Mouse (Mus musculus): ENCODE measurements around the gene B4galt7. TPM values are rescaled to one million over a fixed set of nuclear protein-coding genes. Genes with fewer than 3 reads are reported as not detected.
"Not testable (repeated sequence)": the region's sequence is repeated elsewhere in the genome, so short reads cannot be mapped to it uniquely, and the experiment has no call there.

The B4galt7 gene
- polyA plus RNA-seq (2014; fragmentation: Nextera tagmentation; extraction: Ambion mirVana), result 13.5 and 18.2 TPM in 2 replicates

DNA sequence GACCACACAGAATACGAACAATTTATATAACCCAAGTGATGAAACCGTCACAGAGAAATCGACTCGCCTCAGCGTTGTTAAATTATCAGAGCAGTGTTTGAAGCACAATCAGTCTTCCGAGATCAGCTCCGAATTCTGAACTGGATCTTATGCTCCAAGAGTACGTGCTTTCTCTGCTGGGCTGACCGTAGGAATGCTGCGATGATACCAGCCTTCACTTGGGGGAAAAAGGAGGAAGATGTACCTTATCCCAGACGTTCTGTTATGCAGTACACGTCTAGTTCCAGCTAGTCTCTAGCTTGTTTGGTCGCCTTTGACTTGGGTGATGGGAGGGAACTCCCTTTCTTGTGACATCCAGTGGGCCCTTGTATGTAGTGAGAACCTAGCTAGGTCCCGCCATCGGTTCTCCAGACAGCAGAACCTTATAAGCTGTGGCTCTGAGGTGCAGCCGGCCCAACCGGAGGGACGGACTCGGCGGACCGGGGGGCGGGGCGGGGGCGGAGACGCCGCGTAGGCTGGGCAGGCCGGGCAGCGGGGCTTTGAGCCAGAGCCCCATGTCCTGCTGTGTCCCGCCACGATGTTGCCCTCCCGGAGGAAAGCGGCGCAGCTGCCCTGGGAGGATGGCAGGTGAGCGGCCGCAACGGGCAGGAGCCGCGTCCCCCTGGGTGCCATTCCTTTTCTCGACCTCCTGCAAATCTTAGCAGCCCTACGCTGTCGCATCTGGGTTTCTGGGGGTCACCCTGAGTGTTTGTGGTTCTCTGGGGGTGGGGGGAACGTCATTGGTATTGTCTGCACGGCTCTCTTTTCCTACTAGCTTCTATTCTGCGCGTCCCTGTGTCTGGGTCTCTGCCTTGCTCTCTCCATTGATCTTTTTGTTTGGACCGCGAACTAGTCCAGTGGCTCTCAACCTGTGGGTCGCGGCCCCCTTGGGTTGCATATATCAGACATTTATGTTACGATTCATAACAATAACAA is at the start of gene B4galt7:
Gene B4galt7 (plus strand): TSS at position 331 of the 975 bp plus-strand sequence.
- WGBS, result 11% methylated on average over 48 of the region's 51 CpGs
- H3K4me3 ChIP-seq (ENCODE audit: low read length), result peak within 1 kb of the TSS; percentile 82
- H3K4me2 ChIP-seq (replicated peaks; ENCODE audit: low read depth, low read length), result peak within 1 kb of the TSS; percentile 66
- H3K9me3 ChIP-seq (ENCODE audit: control insufficient read depth, low read length), result no peaks in the 10 kb centered on the region
- H3K36me3 ChIP-seq (ENCODE audit: control insufficient read depth, insufficient read depth, low read length), result peaks cover 37% of the 10 kb centered on the region
- peak within 1 kb of the TSS; percentile 76 for H3K9ac ChIP-seq (ENCODE audit: low read depth, low read length)
- H3K27ac ChIP-seq (ENCODE audit: low read depth, low read length), result no peak within 1 kb of the TSS
- H3K4me1 ChIP-seq (ENCODE audit: control insufficient read depth, insufficient read depth, low read length), result 0 out of 2 replicates have a peak, but pooled peaks cover 3% of the 10 kb centered on the region
- no peaks in the 10 kb centered on the region for H3K27me3 ChIP-seq (ENCODE audit: control insufficient read depth, insufficient read depth, low read length)
- ATAC-seq (ENCODE audit: low FRiP score, low TSS enrichment), result peak; percentile 87

GRCm38 (mm10) chr13:55555921-55556320 is 43.8 kb upstream of the B4galt7 start:
- Histone ChIP-seq H3K4me2 (replicated peaks; ENCODE audit: low read depth, low read length) (no peak overlapping the region), H3K27me3 (ENCODE audit: control insufficient read depth, insufficient read depth, low read length) (no peaks in the 10 kb centered on the region), H3K9ac (ENCODE audit: low read depth, low read length) (no peak overlapping the region), H3K4me3 (ENCODE audit: low read length) (no peak overlapping the region), H3K36me3 (ENCODE audit: control insufficient read depth, insufficient read depth, low read length) (peaks cover 53% of the 10 kb centered on the region), H3K9me3 (ENCODE audit: control insufficient read depth, low read length) (no peaks in the 10 kb centered on the region), H3K27ac (ENCODE audit: low read depth, low read length) (no peak overlapping the region), H3K4me1 (ENCODE audit: control insufficient read depth, insufficient read depth, low read length) (no peaks in the 10 kb centered on the region)
- no peak for ATAC-seq (ENCODE audit: low FRiP score, low TSS enrichment)
- 93% methylated on average over 9 of the region's 9 CpGs for WGBS

DNA sequence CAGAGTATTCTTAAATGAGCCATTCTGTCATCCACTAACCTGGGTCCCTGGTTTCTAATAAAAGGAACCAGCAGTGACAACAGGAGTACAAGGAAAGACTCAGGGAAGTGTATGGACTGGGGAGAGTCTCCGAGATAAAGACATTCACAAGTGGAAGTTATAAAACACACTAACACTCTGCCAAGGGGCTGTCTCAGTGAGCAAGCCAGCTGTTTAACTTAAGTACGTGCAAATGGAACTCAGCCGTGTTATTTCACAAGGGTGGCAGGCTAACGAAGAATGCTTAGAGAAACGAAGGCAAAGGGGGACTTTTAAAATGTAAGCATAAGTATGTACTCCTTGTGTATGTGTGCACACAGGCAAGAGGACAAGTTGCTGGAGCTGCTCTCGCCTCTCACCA is 42.2 kb upstream of the B4galt7 start:
- H3K9ac ChIP-seq (ENCODE audit: low read depth, low read length), result no peak overlapping the region
- H3K9me3 ChIP-seq (ENCODE audit: control insufficient read depth, low read length), result no peaks in the 10 kb centered on the region
- no peak overlapping the region for H3K27ac ChIP-seq (ENCODE audit: low read depth, low read length)
- no peak overlapping the region for H3K4me2 ChIP-seq (replicated peaks; ENCODE audit: low read depth, low read length)
- no peak for ATAC-seq (ENCODE audit: low FRiP score, low TSS enrichment)
- WGBS, result 75% methylated on average over 6 of the region's 6 CpGs
- H3K4me3 ChIP-seq (ENCODE audit: low read length), result no peak overlapping the region
- no peaks in the 10 kb centered on the region for H3K4me1 ChIP-seq (ENCODE audit: control insufficient read depth, insufficient read depth, low read length)
- H3K27me3 ChIP-seq (ENCODE audit: control insufficient read depth, insufficient read depth, low read length), result no peaks in the 10 kb centered on the region
- peaks cover 45% of the 10 kb centered on the region for H3K36me3 ChIP-seq (ENCODE audit: control insufficient read depth, insufficient read depth, low read length)

GRCm38 (mm10) chr13:55563266-55563879 is 36.3 kb upstream of the B4galt7 start:
- no peaks in the 10 kb centered on the region for H3K4me1 ChIP-seq (ENCODE audit: control insufficient read depth, insufficient read depth, low read length)
- no peaks in the 10 kb centered on the region for H3K27me3 ChIP-seq (ENCODE audit: control insufficient read depth, insufficient read depth, low read length)
- H3K4me2 ChIP-seq (replicated peaks; ENCODE audit: low read depth, low read length), result no peak overlapping the region
- no peak for ATAC-seq (ENCODE audit: low FRiP score, low TSS enrichment)
- 82% methylated on average over 7 of the region's 7 CpGs for WGBS
- no peak overlapping the region for H3K4me3 ChIP-seq (ENCODE audit: low read length)
- no peak overlapping the region for H3K27ac ChIP-seq (ENCODE audit: low read depth, low read length)
- peaks cover 35% of the 10 kb centered on the region; the same call in 1 of the 2 replicates for H3K36me3 ChIP-seq (ENCODE audit: control insufficient read depth, insufficient read depth, low read length)
- H3K9ac ChIP-seq (ENCODE audit: low read depth, low read length), result no peak overlapping the region
- no peaks in the 10 kb centered on the region for H3K9me3 ChIP-seq (ENCODE audit: control insufficient read depth, low read length)

DNA sequence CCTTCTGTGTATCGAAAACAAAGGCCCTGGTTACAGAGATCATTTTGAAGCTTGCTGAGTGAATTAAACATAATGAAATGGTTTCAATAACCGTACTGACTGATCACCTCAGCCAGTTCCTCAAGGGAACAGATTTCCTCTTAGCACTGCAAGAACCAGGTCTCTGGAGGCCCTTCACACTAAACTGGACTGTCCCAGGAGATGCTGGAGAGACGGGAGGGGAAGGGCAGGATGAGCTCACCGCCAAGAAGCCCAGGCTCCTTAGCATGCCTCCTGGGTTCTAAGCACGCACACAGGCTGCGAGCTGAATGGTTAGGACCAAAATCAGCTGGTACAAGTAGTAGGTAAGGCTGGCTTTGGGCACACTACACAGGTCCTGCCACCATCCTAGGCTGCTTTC is 32.7 kb upstream of the B4galt7 start:
- H3K9ac ChIP-seq (ENCODE audit: low read depth, low read length), result no peak overlapping the region
- H3K4me2 ChIP-seq (replicated peaks; ENCODE audit: low read depth, low read length), result no peak overlapping the region
- H3K27me3 ChIP-seq (ENCODE audit: control insufficient read depth, insufficient read depth, low read length), result no peaks in the 10 kb centered on the region
- no peak overlapping the region for H3K4me3 ChIP-seq (ENCODE audit: low read length)
- no peaks in the 10 kb centered on the region for H3K9me3 ChIP-seq (ENCODE audit: control insufficient read depth, low read length)
- H3K4me1 ChIP-seq (ENCODE audit: control insufficient read depth, insufficient read depth, low read length), result peaks cover 8% of the 10 kb centered on the region; the same call in 1 of the 2 replicates
- 87% methylated on average over 6 of the region's 6 CpGs for WGBS
- H3K36me3 ChIP-seq (ENCODE audit: control insufficient read depth, insufficient read depth, low read length), result peaks cover 31% of the 10 kb centered on the region; the same call in 1 of the 2 replicates
- no peak for ATAC-seq (ENCODE audit: low FRiP score, low TSS enrichment)
- H3K27ac ChIP-seq (ENCODE audit: low read depth, low read length), result no peak overlapping the region

DNA sequence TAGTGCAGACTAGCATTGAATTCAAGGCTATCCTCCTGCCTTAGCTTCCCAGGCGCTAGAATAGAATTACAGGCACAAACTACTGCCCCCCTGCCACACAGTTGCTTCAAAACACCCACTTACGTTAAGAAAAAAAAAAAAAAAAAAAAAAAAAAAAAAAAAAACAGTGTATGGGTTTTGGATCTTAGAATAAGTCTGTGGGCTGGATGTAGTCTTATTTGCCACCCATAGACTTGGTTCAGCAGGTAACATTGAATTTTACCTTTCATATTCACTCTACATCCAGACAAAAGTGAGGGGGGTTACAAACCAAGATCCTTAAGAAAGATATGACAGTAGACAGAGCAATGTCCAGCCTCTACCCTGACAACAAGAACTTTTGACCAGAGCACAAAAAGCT is 31.7 kb upstream of the B4galt7 start:
- ATAC-seq (ENCODE audit: low FRiP score, low TSS enrichment), result no peak
- WGBS, result 69% methylated on average over 2 of the region's 2 CpGs
- Histone ChIP-seq H3K27ac (ENCODE audit: low read depth, low read length) (no peak overlapping the region), H3K27me3 (ENCODE audit: control insufficient read depth, insufficient read depth, low read length) (no peaks in the 10 kb centered on the region), H3K9me3 (ENCODE audit: control insufficient read depth, low read length) (no peaks in the 10 kb centered on the region), H3K36me3 (ENCODE audit: control insufficient read depth, insufficient read depth, low read length) (peaks cover 31% of the 10 kb centered on the region; the same call in 1 of the 2 replicates), H3K4me1 (ENCODE audit: control insufficient read depth, insufficient read depth, low read length) (peaks cover 8% of the 10 kb centered on the region; the same call in 1 of the 2 replicates), H3K9ac (ENCODE audit: low read depth, low read length) (no peak overlapping the region), H3K4me3 (ENCODE audit: low read length) (no peak overlapping the region), H3K4me2 (replicated peaks; ENCODE audit: low read depth, low read length) (no peak overlapping the region)

DNA sequence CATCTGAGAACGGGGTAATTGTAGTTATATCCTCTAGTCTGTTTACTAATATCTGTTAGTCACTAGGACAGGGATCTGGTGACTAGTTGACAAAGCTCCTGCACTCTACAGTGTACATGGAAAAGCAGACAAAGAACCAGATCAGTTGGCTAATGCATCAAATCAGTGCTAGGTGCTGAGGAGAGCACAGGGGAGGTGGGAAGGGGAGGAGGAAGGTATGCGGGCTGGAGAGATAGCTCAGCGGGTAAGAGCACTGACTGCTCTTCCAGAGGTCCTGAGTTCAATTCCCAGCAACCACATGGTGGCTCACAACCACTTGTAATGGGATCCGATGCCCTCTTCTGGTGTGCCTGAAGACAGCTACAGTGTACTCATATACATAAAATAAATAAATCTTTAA is 31.2 kb upstream of the B4galt7 start:
- H3K9me3 ChIP-seq (ENCODE audit: control insufficient read depth, low read length); H3K9ac ChIP-seq (ENCODE audit: low read depth, low read length); H3K4me1 ChIP-seq (ENCODE audit: control insufficient read depth, insufficient read depth, low read length); H3K27me3 ChIP-seq (ENCODE audit: control insufficient read depth, insufficient read depth, low read length); H3K4me2 ChIP-seq (replicated peaks; ENCODE audit: low read depth, low read length); H3K4me3 ChIP-seq (ENCODE audit: low read length); ATAC-seq (ENCODE audit: low FRiP score, low TSS enrichment); H3K27ac ChIP-seq (ENCODE audit: low read depth, low read length): not testable (repeated sequence)
- WGBS, result 85% methylated on average over 4 of the region's 4 CpGs
- peaks cover 29% of the 10 kb centered on the region; the same call in 1 of the 2 replicates for H3K36me3 ChIP-seq (ENCODE audit: control insufficient read depth, insufficient read depth, low read length)

DNA sequence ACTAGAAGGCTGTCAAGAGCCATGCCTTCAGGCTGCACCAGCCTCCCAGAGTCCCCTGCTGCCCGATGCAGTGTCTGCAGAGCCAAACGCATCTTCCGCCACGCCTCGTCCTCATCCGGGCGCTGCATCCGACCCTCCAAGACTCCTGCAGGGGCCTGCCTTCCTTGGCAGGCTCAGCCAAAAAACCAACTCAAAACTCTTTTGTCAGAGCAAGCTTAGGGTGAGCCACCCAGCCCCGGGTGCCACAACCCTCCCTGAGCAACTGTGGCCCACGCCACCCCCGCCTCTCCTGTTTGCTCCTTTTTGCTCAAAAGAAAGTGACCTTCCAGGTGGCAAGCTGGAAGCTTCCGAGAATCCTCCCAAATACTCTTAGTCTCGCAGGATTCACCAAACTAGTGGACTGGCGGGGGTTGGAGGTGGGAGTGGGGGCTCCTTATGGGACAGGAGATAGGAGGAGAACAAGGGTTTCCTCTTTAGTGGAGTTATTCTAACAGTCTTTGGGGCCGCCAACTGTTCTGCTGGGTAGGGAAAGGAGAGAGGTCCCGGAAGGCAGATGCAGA is 29.9 kb upstream of the B4galt7 start:
- WGBS, result 4% methylated on average over 16 of the region's 16 CpGs
- H3K4me3 ChIP-seq (ENCODE audit: low read length), result peak overlapping the region; percentile 97
- peak overlapping the region; percentile 97 for H3K9ac ChIP-seq (ENCODE audit: low read depth, low read length)
- no peaks in the 10 kb centered on the region for H3K27me3 ChIP-seq (ENCODE audit: control insufficient read depth, insufficient read depth, low read length)
- peaks cover 21% of the 10 kb centered on the region; the same call in 1 of the 2 replicates for H3K36me3 ChIP-seq (ENCODE audit: control insufficient read depth, insufficient read depth, low read length)
- peak; percentile 7; the same call in 1 of the 2 replicates for ATAC-seq (ENCODE audit: low FRiP score, low TSS enrichment)
- peak overlapping the region; percentile 66 for H3K4me2 ChIP-seq (replicated peaks; ENCODE audit: low read depth, low read length)
- H3K4me1 ChIP-seq (ENCODE audit: control insufficient read depth, insufficient read depth, low read length), result peaks cover 8% of the 10 kb centered on the region; the same call in 1 of the 2 replicates
- peak overlapping the region; percentile 87; the same call in 1 of the 2 replicates for H3K27ac ChIP-seq (ENCODE audit: low read depth, low read length)
- H3K9me3 ChIP-seq (ENCODE audit: control insufficient read depth, low read length), result peaks cover 3% of the 10 kb centered on the region; the same call in 1 of the 2 replicates
